Mouse (Mus musculus): Measurements from ENCODE around the gene Gm9821.

The Gm9821 gene

GRCm38 (mm10) chr2:91945483-91945882 lies at the start of gene Gm9821:
Gene Gm9821, plus strand, starts transcription at chr2:91945703.
- DNase-seq (ENCODE audit: low spot score), result no peak

- no peak for DNase-seq (ENCODE audit: low spot score)
Measured at GRCm38 (mm10) chr2:91897968-91898367, 47.5 kb upstream of the Gm9821 start.

GRCm38 (mm10) chr2:91899141-91899540 lies 46.4 kb upstream of the Gm9821 start:
- no peak for DNase-seq (ENCODE audit: low spot score)

GRCm38 (mm10) chr2:91900431-91900830 lies 45.1 kb upstream of the Gm9821 start:
- DNase-seq (ENCODE audit: low spot score), result no peak

GRCm38 (mm10) chr2:91902336-91902735 lies 43.2 kb upstream of the Gm9821 start:
- DNase-seq (ENCODE audit: low spot score), result no peak

GRCm38 (mm10) chr2:91903171-91903925 lies 42.2 kb upstream of the Gm9821 start:
- DNase-seq (ENCODE audit: low spot score), result no peak

GRCm38 (mm10) chr2:91904618-91905307 lies 40.7 kb upstream of the Gm9821 start:
- no peak for DNase-seq (ENCODE audit: low spot score)

- no peak for DNase-seq (ENCODE audit: low spot score)
Measured at GRCm38 (mm10) chr2:91906141-91906540, 39.4 kb upstream of the Gm9821 start.

GRCm38 (mm10) chr2:91912616-91913015 lies 32.9 kb upstream of the Gm9821 start:
- DNase-seq (ENCODE audit: low spot score), result no peak

GRCm38 (mm10) chr2:91913328-91914110 lies 32.0 kb upstream of the Gm9821 start:
- no peak for DNase-seq (ENCODE audit: low spot score)

- DNase-seq (ENCODE audit: low spot score), result no peak
Measured at GRCm38 (mm10) chr2:91916346-91916977, 29.0 kb upstream of the Gm9821 start.

- no peak for DNase-seq (ENCODE audit: low spot score)
Measured at GRCm38 (mm10) chr2:91917096-91917495, 28.4 kb upstream of the Gm9821 start.

GRCm38 (mm10) chr2:91920130-91920529 lies 25.4 kb upstream of the Gm9821 start:
- DNase-seq (ENCODE audit: low spot score), result no peak

GRCm38 (mm10) chr2:91921181-91921789 lies 24.2 kb upstream of the Gm9821 start:
- DNase-seq (ENCODE audit: low spot score), result peak; percentile 83

- no peak for DNase-seq (ENCODE audit: low spot score)
Measured at GRCm38 (mm10) chr2:91921790-91922570, 23.5 kb upstream of the Gm9821 start.

- no peak for DNase-seq (ENCODE audit: low spot score)
Measured at GRCm38 (mm10) chr2:91922586-91923414, 22.7 kb upstream of the Gm9821 start.

GRCm38 (mm10) chr2:91923415-91924337 lies 21.8 kb upstream of the Gm9821 start:
- DNase-seq (ENCODE audit: low spot score), result peak; percentile 65

GRCm38 (mm10) chr2:91924726-91925125 lies 20.8 kb upstream of the Gm9821 start:
- no peak for DNase-seq (ENCODE audit: low spot score)

- no peak for DNase-seq (ENCODE audit: low spot score)
Measured at GRCm38 (mm10) chr2:91925442-91925841, 20.1 kb upstream of the Gm9821 start.
